Mouse (Mus musculus) MN1 (cell line): ENCODE measurements at regions not wholly inside any gene's neighbourhood (a gene's known extent, or its start where the extent isn't known, plus 50 kb on each side); places are given as distances from the start of the nearest gene placed in this dataset.

Experiments
- DNase-seq: peaks from one replicate; pipeline ENCODE4 v3.0.0-alpha.2; 2016; ENCODE audit warnings: low spot score

- DNase-seq: no peak
Measured at GRCm38 (mm10) chr15:5414401-5414800, 170.4 kb upstream of the Ptger4 start.

GRCm38 (mm10) chr15:5416031-5416430 is 172.0 kb upstream of the Ptger4 start:
- no peak for DNase-seq

DNA sequence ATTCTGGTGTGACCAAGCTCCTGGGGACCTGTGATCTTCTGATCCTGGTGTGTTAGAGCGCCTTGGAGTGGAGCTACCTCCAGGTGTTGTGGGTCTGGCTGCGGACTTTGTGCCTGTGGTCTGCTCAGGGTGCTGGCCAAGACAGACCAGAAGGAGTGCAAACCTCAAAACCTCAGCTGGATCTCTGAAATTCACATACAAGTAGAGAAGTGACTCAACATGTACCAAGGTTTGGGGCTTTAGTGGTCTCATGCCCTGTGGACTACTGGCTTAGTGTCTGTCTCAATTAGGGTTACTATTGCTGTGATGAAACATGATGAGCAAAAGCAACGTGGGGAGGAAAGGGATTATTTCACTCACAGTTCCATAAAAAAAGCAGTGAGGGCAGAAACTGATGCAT is 182.7 kb upstream of the Ptger4 start:
- no peak for DNase-seq

DNA sequence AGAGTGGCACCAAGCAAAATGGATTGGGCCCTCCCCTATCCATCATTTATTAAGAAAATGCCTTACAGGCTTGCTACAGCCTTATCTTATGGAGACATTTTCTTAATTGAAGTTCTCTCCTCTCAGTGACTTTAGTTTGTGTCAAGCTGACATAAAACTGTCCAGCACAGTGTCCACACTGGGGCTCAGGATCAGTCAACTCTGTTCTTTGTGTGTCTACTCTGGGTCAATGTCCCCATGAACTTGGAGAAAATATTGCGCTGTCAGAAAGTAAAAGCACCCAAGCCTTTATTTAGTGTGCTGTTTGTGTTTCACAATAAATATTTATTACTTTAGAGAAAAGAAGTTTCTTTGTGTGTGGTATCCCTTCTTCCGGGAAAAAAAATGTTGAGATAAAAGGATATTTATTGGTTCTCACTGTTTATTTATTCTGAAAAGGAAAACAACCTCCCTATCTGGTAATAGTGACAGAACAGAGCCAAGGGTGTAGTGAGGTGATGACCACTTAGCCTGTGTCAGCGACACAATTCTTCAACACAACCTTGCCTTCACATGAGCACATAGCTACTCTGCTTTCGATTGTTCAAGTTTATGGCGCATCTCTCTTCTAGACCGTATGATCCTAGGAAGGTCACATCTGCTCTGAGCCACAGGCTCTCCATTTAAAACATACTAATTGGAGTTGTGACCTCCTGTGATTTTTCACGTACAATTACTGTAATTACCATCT is 183.5 kb upstream of the Ptger4 start:
- no peak for DNase-seq

- no peak for DNase-seq
Measured at GRCm38 (mm10) chr15:5432018-5432417, 188.0 kb upstream of the Ptger4 start.

- DNase-seq: no peak
Measured at GRCm38 (mm10) chr15:5437020-5437419, 193.0 kb upstream of the Ptger4 start.

- no peak for DNase-seq
Measured at GRCm38 (mm10) chr15:5446040-5446755, 202.2 kb upstream of the Ptger4 start.

- DNase-seq: no peak
Measured at GRCm38 (mm10) chr15:5446756-5447314, 202.8 kb upstream of the Ptger4 start.

DNA sequence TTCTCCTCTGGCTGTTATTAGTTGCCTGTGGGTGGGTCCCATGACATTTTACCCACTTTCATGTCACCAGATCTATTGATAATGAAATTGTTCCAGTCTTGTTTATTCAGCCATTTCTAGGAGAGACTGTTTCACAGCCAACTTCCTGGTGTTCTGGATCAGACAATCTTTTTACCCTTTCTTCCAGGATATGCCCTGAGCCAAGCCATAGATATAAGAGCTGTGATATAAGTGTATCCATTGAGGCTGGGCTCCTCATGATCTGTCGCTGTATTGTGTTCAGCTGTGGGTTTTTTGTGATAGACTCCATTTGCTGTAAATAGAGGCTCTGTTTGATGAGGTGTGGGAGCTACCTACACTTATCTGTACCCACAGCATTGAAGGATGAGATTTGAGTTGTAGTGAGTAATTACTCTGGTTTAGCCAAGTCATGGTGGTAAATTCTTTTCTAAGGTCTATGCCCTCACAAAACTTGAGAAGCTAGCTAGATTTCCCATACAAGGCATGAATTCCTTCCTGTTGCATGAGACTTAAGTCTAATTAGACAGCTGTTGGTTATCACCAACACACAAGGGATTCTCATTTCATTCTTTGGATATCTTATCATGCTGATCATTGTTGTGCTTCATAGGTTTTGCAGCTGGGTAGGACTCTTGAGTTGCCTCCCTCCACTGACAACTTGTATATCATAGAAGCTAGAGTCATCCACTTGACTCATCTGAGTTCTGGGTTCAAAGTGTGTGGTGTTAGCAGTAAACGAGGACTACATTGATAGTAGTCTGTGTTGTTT is 203.9 kb upstream of the Ptger4 start:
- no peak for DNase-seq

GRCm38 (mm10) chr15:5459083-5459482 is 215.1 kb upstream of the Ptger4 start:
- no peak for DNase-seq

- no peak for DNase-seq
Measured at GRCm38 (mm10) chr15:5459580-5459979, 215.6 kb upstream of the Ptger4 start.

DNA sequence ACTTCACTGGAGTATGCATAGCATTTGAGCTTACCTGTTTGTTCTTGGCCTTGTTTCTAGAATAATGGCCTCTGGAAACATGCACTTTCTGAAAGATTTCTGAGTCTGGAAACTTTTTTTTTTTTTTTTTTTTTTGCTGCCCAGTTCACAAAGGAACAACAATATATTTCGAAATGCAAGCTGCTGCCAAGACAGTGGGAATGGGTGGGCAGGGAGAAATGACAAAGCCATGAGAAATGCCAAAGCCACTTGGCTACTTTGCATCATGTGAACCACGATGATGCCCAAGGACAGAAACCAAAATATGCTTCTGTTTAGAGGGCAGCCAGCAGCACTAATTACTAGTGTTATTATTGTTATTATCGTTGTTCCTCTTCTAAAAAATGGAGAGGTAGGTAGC is 218.7 kb upstream of the Ptger4 start:
- DNase-seq: no peak

- DNase-seq: no peak
Measured at GRCm38 (mm10) chr15:5464732-5465131, 220.7 kb upstream of the Ptger4 start.

DNA sequence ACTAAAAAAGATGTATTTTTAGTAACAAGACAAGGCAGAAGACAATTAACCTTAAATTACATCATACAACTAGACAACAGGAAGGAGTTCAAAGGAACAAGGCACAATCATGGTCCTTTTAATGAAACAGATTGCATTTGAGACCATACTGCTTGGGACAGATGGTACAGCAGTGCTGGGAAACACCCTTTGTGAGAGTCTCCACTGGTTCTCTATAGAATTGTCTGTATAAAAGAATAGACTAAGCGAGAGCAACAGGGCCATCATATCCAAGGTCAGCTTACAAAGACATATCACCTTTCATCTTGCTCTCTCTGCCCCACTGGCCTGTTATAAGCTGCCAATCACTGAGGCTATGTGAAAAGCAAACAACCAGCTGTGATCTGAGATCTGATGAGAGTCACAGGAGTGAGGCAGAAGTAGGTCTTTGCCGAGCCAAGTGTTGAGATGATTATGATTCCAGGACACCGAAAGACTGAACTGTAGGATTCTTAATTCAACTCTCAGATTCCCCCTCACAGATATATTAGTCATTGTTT is 224.6 kb upstream of the Ptger4 start:
- DNase-seq: no peak

GRCm38 (mm10) chr15:5475389-5475995 is 231.5 kb upstream of the Ptger4 start:
- no peak for DNase-seq

- DNase-seq: no peak
Measured at GRCm38 (mm10) chr15:5493286-5493685, 249.3 kb upstream of the Ptger4 start.

DNA sequence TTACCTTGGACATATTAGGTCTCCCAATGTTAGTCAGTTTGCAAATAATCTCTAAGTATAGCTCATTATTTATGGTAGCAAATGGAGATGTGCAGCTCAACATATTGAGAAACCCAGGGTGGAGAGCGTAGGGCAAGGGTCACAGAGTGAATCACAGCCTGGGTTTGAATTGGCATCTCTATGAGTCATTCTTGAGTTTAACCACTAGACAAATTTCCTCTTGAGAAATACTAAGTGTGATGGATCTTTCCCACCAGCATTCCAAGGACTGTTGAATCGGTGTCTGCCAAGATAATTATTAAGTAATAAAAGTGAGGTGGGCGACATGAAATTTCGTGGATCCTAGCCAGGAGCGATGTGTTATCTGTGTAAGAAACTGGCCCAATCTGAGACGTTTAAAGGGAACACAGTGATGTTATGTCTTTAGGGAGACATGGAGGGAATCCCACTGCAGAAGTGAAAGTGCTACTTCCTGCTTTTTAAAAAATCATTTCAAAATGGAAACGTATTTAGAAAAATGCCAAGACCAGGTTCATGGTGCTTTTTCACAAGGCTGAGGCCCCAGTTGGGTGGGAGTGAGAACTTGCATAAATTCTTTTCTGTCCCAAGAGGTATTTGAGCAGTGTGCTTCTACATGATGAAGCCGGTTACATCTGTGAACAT is 251.3 kb upstream of the Ptger4 start:
- no peak for DNase-seq

DNA sequence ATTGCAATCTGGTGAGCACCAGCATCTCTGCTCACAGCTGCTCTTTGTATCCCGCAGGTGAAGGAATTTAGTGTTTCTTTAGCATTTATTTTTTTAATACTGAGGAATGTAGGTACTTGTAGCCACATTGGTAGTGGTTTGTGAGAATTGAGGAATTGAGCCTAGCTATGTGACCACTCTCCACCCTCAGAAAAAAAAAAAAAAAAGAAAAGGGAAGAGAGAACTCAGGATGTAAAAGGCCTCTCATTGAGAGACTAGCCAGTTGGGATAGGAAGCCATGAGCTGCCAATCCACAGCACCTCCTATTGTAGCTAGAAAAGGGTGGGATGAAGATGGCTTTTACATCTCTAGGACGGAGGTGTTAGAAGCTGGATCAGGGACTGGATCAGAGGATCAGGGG is 252.0 kb upstream of the Ptger4 start:
- DNase-seq: no peak

- no peak for DNase-seq
Measured at GRCm38 (mm10) chr15:5504502-5504901, 260.5 kb upstream of the Ptger4 start.

DNA sequence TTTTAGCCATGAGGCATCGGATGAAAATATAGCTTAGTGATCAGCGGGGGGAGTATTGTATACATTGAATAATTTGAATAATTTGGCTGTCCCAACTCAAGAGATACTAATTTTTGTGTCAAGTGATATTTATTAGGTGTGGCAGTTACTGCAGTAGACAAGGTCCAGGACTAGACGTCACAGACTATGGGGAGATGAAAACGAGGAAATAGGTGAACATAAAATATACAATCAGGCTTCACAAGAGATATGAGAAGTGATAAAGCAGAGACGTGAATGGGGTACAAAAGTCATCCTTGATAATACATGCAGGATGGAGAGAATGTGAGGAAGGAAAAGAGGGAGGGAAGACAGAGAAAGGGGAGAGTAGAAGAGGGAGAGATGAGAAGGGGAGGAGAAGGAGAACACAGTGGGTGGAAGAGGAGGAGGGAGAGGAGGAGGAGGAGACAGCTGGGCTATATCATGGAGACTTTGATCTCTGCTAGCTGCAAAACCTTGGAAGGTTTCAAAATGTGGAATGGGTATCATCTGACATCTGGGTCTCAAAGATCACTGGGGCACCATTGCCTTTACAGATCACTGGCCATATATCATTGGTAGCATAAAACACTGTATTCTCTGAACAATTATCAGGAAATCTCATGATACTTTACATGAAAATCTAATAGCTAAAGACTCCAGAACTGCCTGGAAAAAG is 263.0 kb upstream of the Ptger4 start:
- no peak for DNase-seq

DNA sequence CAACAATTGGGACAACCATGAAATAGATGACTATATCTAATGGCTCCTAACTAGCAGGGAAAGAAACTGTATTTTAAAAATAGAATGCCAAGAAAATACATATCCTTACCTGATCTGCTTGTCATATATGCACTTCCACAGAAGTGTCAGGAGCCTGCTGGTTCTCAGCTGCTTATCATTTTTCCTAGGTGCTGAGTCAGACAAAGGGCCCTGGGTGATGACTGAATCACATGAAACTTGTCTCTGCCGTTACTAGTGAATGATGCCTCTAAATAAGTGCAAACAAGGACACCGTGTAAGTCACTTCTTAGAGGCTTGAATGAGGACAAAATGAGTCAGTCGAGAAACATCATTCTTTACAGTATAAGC is 263.5 kb upstream of the Ptger4 start:
- DNase-seq: no peak
